Mouse (Mus musculus) thymus, adult 2 months (tissue): ENCODE measurements around the gene Resp18.

ENCODE experiments used
- CTCF ChIP-seq: fragments of 200-500 bp; IDR thresholded peaks from 2 replicates; pipeline ENCODE4 v1.5.1; 2012; ENCODE audit warnings: mild to moderate bottlenecking, control low read depth, low read length, moderate library complexity, borderline replicate concordance; ENCODE audit not compliant: control insufficient read depth, poor library complexity, insufficient read depth; ENCODE audit errors: extremely low read depth
- POLR2A ChIP-seq: fragments of 200-500 bp; IDR thresholded peaks from 2 replicates; pipeline ENCODE4 v1.6.1; 2012; ENCODE audit warnings: mild to moderate bottlenecking, low read length, control low read depth, moderate library complexity; ENCODE audit not compliant: control insufficient read depth, poor library complexity, insufficient read depth; ENCODE audit errors: extremely low read depth

DNA sequence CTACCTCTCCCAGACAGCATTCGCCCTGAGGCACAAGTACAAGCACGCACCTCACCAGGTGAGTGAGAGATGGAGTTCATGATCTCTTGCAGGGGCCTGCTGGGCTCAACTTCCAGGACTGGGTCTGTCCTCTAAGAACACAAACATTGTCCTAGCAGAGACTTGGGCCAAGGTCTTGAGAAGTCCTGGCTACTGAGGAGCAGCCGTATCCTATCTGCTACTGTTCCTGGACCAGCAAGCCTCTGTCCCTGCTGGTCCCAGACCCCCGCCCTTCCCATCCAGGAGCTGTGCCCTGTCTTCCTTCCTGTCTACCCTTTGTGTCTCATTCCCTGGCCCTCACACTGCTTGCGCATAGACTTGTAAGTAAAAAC, 15.1 kb upstream of the Resp18 start:
- TF ChIP-seq POLR2A (no peak), CTCF (no peak)
